Mouse (Mus musculus): ENCODE results near the gene Pnpla2.
"Not testable (repeated sequence)": the region's sequence is repeated elsewhere in the genome, so short reads cannot be mapped to it uniquely, and the experiment has no call there.

Pnpla2 gene

GRCm38 (mm10) chr7:141432186-141432611 is 22.8 kb upstream of the Pnpla2 start:
- no peak for DNase-seq

DNA sequence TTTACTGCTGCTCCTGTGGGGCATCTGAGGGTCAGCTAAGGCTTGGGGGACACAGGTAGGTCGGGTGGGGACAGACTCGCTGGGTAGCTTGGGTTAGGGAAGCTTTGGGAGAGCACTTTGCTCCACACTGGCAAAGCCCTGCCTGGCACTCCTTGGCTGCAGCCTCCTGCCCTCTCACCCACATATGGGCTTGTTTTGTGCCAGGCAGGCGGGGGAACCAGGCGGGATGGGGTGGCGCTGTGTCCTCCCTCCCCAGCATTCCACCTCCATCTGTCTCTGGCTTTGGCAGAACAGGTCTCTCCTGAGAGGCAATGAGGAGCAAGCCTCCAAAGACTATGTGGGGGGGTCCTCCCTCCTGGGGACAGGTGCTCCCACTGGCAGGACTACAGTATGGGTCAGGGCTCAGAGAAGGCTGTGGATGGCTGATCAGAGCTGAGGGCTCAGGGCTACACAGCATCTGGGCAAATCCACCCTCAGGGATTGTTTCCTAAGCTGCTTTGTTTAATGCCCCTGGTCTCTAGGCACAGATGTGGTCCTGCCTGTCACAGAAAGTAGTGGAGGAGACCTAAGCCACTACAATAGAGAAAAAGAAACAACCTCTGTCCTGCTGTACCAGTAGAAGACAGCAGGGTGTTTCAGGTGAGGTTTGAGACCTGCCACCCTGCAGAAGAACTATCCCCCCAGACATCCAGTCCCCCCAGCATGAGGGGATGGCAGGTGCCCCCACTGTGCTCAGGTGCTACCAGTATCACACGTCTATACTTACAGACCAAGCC is 22.1 kb upstream of the Pnpla2 start:
- DNase-seq = no peak

DNA sequence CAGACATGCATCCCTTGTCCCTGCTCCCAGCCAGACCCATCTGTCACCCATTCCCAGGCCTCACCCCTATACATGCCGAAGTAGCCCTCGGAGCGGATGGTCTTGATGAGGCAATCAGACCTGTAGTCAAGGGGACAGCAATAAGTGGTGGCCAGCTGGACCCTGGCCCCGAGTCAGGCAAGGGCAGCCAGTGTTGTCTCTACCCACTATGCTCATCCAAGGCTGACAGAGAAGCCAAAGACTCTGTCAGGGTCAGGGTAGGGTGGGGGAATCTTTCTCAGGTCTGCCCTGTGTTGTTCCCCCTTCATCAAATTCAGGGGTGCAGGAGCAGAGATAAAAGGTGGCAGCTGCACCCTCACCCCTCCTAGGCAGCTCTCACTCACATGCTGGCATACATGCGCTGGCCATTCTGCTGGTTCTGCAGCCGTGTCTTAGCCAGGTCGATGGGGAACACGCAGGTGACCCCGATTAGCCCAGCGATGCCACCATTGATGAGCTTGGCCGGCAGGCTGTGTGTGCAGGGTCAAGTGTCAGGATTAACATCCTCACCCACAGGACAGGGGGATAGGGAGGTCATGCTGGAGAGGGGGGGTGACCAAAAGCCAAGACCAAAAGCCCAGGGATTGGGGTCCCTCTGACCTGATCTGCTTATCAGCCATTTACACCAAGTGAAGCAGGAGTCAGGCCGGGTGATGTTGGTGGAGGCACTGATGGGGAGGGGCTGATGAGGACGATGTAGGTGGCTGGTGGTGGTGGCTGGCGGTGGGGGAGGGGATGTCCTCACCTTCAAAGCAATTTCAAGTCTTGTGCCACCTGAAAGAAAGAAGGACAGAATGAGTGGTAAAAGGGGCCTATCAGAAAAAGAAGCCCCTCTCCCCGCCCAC is 21.2 kb upstream of the Pnpla2 start:
- DNase-seq = no peak

- no peak for DNase-seq
Observed at GRCm38 (mm10) chr7:141434464-141434863, 20.5 kb upstream of the Pnpla2 start.

DNA sequence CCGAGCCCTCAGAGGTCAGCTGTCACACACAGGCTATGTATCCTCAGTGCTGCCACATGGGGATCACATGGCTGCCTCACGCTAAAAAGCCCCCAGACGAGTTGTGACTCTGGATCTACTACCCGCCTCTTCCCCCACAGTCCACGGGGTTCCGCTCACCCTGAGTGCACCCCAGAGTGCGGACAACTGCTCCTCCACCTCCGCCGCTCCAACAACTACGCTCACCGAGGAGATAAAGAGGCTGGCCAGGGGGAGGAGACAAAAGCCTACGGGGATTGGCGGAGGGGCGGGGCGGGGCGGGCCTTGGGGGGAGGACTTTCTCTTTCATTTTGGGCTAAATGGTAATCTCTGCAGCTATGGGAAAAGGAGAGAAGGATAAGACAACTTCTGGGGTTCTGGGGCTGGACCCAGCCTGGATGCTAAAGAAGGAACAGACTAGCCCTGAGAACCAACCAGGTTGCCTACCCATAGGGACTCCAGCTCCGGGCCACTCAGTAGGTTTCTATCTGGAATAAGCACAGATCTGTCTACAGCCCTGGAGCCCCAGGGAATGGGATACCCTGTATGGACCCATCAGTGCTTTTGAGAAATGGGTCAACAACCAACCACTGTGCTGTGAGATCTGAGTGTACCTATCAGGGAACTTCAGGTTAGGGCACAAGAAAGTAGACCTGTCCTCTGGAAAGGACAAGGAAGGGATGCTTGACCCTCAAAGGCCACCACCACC is 19.7 kb upstream of the Pnpla2 start:
- DNase-seq = peak; percentile 61

GRCm38 (mm10) chr7:141435856-141436522 is 19.0 kb upstream of the Pnpla2 start:
- no peak for DNase-seq

DNA sequence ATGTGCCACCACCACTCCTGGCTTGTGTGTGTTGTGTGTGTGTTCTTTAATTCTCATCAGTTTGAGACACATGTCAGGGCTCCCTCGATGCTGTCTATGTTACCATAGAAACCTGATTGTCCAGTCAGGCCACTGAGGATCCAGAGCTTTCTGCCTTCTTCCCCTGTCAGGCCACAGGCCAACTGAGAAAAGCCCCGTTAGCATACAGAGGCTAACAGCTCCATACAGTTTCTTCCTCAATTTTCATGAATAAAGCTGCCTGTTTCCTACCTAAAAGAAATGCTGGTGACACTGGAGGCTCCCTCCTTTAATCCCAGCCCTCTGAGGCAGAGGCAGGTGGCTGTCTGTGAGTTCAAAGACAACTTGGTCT is 18.5 kb upstream of the Pnpla2 start:
- no peak for DNase-seq

DNA sequence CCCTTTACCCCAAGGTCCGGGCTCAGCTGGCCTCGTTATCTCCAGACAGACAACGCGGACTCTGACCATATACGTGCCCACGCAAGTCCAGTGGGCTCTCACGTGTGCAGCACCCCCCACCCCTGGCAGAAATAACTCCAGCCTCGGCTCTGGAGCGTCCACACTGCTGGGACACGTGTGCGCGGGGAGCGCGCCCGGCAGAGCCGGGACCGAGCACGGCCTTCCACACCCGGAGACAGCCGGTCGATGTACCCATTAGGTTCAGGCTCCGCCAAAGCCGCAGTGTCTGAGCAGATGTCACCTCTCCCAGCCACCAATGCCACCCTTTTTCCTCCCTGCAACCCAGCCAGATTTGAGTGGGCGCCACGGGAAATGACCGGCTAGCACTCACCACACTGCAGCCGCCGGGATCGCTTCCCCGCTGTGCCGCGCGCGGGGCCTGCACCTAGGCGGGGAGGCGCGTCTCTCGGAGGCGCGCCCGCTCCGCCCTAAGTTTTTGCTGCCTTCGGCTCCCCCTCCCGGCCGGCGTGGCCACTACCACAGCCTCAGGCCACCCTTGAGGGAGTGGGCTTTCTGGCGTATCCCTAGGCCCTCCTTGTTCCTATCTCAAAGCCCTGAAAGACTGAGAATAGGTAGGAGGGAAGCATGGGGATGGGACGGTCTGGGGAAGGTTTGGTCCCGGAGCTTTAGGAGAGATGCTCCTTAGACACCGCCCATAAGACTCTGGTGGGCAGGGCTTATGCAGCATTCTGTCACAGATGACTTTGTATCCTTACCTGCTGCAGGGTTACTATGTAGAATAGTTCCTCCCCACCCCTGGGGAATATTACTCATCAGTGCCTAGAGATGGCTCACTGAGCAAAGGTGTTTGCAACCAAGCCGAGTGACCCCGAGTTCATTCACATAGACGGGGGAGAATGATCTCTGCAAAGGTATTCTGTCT is 17.5 kb upstream of the Pnpla2 start, which contains the start of gene Slc25a22:
TSS of gene Slc25a22 (minus strand) at position 715 of the 943 bp plus-strand sequence.
- peak; percentile 82 for DNase-seq

DNA sequence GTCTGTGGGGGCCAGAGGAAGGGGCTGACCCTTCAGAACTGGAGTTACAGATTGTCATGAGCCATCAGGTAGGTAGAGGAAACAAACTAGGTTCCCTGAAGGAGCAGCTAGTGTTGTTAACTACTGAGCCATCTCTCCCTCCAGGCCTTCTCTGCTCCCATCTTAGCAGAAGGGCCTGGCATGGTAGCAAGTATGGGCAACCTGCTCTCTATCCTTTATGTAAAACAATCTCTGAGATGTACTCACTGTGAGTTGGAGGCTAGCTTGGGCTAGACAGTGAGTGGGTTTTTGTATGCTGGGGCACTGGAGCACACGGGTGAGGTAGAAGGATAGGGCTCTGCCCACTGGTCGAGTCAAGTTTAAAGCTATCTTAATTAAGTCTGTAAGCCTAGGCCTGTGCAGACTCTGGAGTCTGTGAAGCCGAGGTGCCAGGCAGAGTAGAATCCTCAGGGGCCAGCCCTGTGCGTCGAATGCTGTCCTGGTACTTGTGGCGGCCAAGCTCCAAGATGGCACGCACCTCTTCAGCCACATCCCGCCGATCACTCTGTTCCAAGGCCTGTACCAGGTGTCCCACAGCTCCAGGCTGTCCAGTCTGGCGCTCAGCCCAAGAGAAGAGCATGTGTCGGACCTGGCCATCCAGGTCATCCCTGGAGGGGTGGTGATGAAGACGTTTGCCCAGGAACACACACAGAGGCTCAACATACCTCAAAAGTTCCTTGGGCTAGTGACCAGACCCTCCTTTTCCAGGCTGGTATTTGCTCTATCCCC is 16.6 kb upstream of the Pnpla2 start:
- no peak for DNase-seq

GRCm38 (mm10) chr7:141439140-141439679 is 15.8 kb upstream of the Pnpla2 start:
- no peak for DNase-seq

DNA sequence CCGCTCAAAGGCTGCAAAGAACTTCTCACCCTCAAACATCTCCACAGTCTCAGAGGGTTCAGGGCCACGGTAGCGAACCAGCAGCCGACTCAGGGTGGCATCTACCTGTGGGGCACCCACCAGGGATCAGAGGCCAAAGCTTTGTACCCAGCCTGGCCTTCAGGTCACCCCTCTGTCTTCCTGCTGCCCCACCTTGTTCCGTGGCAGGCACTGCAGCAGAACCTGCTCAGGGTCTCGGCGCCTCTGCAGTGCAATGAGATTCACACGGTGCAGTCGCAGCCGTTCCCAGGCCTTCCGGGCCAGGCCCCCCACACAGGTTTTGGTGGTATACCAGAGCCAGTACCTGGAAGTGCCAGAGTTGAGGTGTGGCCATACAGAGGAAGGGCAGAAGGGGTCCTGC is 15.2 kb upstream of the Pnpla2 start:
- no peak for DNase-seq

DNA sequence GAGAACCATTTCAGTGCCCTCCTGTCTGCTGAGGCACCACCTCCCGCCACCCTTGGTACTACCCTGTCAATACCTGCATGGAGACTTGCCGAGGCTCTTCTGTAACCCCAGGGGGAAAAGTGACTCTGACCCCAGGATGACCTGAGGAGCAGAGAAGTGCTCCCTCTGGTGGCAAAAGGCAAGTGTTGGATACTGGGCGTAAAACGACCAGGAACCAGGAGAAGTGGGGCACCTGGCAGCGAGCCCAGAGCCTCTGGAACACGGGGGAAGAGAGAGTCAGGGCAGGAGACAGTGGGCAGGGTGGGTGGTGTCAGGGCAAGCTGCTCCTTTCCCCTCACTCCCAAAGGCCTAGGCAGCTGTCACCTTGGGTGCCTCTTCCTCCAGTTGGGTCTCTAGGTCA is 14.4 kb upstream of the Pnpla2 start:
- DNase-seq = peak; percentile 76

DNA sequence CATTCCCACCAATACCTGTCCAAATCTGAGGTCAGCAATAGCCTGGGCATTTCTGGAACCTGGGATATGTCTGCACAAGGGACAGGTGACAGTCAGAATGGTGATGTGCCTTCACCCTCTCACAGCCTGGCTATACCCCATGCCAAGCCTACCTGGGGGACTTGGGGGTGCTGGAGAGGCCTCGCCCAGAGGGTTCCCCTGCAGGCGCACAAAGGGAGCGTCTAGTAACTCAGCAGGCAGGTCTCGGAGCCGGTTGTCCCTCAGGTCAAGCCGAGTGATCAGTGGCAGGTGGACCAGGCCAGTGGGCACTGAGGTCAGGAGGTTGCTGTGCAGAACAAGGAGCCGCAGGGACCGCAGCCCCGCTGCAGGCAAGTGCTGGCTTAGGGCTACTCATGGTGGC is 13.5 kb upstream of the Pnpla2 start:
- no peak for DNase-seq

DNA sequence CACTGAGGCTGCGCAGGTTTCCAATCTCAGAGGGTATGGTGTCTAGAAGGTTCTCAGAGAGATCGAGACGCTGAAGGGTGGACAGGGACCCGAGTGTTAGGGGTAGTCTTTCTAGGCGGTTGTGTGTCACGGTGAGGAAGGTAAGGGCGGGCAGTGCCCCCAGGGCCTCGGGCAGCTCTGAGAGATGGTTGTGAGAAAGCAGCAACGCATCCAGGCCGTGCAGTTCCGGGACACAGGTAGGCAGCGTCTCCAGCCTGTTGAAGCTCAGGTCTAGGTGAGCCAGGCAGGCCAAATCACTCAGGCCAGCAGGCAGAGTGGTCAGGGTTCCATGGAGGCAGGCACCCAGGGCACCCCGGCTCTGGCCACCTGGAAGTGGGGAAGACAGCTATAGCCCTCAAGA is 12.8 kb upstream of the Pnpla2 start:
- no peak for DNase-seq

DNA sequence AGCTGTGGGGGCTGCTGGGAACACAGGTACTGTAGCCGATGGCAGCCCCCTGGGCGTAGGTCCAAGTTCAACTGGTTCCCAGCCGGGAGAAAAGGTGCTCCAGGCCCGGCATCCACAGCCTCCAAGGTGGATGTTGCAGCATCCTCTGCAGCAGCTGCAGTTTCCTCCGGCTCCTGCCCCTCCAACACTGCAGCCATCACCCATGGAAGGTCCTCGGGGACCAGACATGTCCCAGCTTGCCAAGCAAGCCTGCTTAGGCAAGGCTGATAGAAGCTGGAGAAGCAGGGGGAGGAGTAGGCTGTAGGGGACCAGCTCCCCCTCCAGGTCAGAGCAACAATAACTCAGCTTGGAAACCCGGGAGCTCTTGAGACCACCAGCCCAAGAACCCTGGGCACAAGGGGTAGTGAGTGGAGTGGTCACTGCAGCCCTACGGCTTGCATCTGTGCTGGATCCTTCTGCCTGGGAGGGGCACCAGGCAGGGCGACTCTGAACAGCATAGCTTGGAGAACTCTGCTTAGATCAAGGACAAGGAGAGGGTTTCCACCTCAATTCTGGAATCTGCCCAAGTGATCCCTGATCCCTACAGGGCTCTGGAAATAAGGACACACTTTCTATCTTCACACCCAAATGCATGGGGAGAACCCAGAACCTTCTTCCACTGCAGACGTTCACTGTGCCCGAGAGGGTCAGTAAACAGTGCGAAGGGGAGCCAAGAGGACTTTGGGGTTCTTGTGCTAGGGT is 11.7 kb upstream of the Pnpla2 start:
- no peak for DNase-seq

- no peak for DNase-seq
Observed at GRCm38 (mm10) chr7:141443828-141444237, 11.2 kb upstream of the Pnpla2 start, which contains the start of gene Pidd1. Gene Pidd1, minus strand, starts transcription at chr7:141444025.

DNA sequence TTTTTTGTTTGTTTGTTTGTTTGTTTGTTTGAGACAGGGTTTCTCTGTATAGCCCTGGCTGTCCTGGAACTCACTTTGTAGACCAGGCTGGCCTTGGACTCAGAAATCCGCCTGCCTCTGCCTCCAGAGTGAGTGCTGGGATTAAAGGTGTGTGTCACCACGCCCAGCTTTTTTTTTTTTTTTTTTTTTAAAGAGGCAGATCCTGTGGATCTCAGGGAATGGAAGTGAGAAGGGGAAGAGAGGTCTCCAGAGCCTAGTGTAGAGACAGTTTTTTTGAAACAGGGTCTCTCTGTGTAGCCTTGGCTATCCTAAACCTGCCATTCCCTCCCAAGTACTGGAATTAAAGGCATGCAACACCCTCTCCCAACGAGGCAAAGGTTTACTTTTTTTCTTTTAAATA is 8.6 kb upstream of the Pnpla2 start:
- DNase-seq = not testable (repeated sequence)

GRCm38 (mm10) chr7:141447110-141447991 is 7.6 kb upstream of the Pnpla2 start, which contains the start of gene Rplp2:
Gene Rplp2, plus strand, starts transcription at chr7:141447370.
- DNase-seq = peak; percentile 91
